Mouse (Mus musculus): ENCODE data around the gene Mast4. TPM values are rescaled to one million over a fixed set of nuclear protein-coding genes. Genes with fewer than 3 reads are reported as not detected.

Gene Mast4
- total RNA-seq, 2 experiments from 2014 or later = 66.7 to 68.9 TPM

- TF ChIP-seq CTCF (conservative IDR thresholded peaks at IDR 0.05) = no peak
- H3K4me3 ChIP-seq = no peak overlapping the region
- no peak for DNase-seq (ENCODE audit: low spot score in 2 of 2)
- no peak overlapping the region for H3K27ac ChIP-seq
These were observed 644.9 kb downstream of the Mast4 start for GRCm38 (mm10) chr13:102689201-102690090.

DNA sequence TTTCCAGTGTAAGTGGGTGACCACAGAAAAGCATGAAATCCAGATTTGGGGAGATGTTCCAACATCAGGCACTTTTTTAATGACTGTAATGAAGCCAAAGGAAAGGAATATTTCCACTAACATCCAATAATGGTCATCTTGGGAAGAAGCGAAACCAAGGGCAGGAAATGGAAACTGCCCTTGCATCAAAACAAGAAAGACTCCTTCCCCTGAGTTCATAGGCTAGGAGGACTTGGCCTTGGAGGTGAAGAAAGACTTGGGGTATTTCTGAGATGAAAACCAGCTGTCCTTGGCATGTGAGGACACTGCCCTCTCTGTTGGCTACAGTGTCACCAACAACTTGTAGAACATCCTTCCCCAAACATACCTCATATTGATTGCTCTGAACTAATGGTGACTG is 646.2 kb downstream of the Mast4 start:
- no peak for DNase-seq (ENCODE audit: low spot score in 2 of 2)
- no peak for TF ChIP-seq CTCF (conservative IDR thresholded peaks at IDR 0.05)
- H3K4me3 ChIP-seq = no peak overlapping the region
- H3K27ac ChIP-seq = no peak overlapping the region

GRCm38 (mm10) chr13:102684890-102685289 is 649.4 kb downstream of the Mast4 start:
- no peak for DNase-seq (ENCODE audit: low spot score in 2 of 2)
- H3K27ac ChIP-seq = no peak overlapping the region
- peak; percentile 66 for TF ChIP-seq CTCF (conservative IDR thresholded peaks at IDR 0.05)
- no peak overlapping the region for H3K4me3 ChIP-seq

Data from layer of hippocampus, adult 2 months (tissue).